14 mouse cellular contexts compared by ENCODE assay signal in genomic region chr12:81244954-81245353, GRCm38 (mm10).
DNase-seq lines count a peak whose midpoint lies in the region; ATAC-seq and TF ChIP-seq lines count a peak whose summit lies in the region.
"Had no signal": no experiment of that assay in that cellular context is flagged by ENCODE, and none has a peak within 500 bp of the region (broad histone marks: within the 10 kb centered on the region; RNA-seq: fewer than 3 reads in every experiment).

No protein-coding gene starts in this region.

- H3K4me3 ChIP-seq in heart, embryonic 10.5 days, result no peak overlapping the region
- H3K4me3 ChIP-seq in lung, embryonic 15.5 days, result no peak overlapping the region
- H3K4me3 ChIP-seq in lung, adult 2 months (replicated peaks; ENCODE audit: extremely low read depth, low read depth, low read length), result no peak overlapping the region
- no peak overlapping the region for H3K4me3 ChIP-seq in lung, embryonic 16.5 days (ENCODE audit: low read length)
- H3K4me3 ChIP-seq: heart, adult 2 months; hindbrain, embryonic 13.5 days; midbrain, embryonic 12.5 days had no signal

- no peak overlapping the region for H3K4me2 ChIP-seq in lung, embryonic 15.5 days
- H3K4me2 ChIP-seq in lung, embryonic 16.5 days (ENCODE audit: low read depth, low read length), result no peak overlapping the region
- H3K4me2 ChIP-seq: hindbrain, embryonic 13.5 days; midbrain, embryonic 12.5 days had no signal

- no peak for TF ChIP-seq CTCF in lung, adult 2 months (IDR thresholded peaks at IDR 0.05; ENCODE audit: insufficient read depth, low read length)

- H3K36me3 ChIP-seq in heart, embryonic 10.5 days, result no peaks in the 10 kb centered on the region
- H3K36me3 ChIP-seq in lung, embryonic 15.5 days, result no peaks in the 10 kb centered on the region
- H3K36me3 ChIP-seq in lung, embryonic 16.5 days (ENCODE audit: control insufficient read depth, insufficient read depth, low read length), result no peaks in the 10 kb centered on the region
- H3K36me3 ChIP-seq: G1E; hindbrain, embryonic 13.5 days; midbrain, embryonic 12.5 days had no signal

- no peaks in the 10 kb centered on the region for H3K27me3 ChIP-seq in heart, embryonic 10.5 days (ENCODE audit: insufficient read depth, poor library complexity, severe bottlenecking)
- no peaks in the 10 kb centered on the region for H3K27me3 ChIP-seq in lung, embryonic 15.5 days
- no peaks in the 10 kb centered on the region for H3K27me3 ChIP-seq in lung, embryonic 16.5 days (ENCODE audit: control insufficient read depth, insufficient read depth, low read depth, low read length)
- H3K27me3 ChIP-seq: hindbrain, embryonic 13.5 days; midbrain, embryonic 12.5 days had no signal

- no peak overlapping the region for H3K9ac ChIP-seq in lung, embryonic 15.5 days
- H3K9ac ChIP-seq in lung, embryonic 16.5 days (ENCODE audit: low read length), result no peak overlapping the region
- H3K9ac ChIP-seq: hindbrain, embryonic 13.5 days; midbrain, embryonic 12.5 days had no signal

- TF ChIP-seq POLR2A in lung, adult 2 months (IDR thresholded peaks at IDR 0.05; ENCODE audit: borderline replicate concordance, extremely low read depth, low read depth, low read length), result no peak

- H3K9me3 ChIP-seq in heart, embryonic 10.5 days, result no peaks in the 10 kb centered on the region
- H3K9me3 ChIP-seq in lung, embryonic 15.5 days, result no peaks in the 10 kb centered on the region
- H3K9me3 ChIP-seq in lung, embryonic 16.5 days (ENCODE audit: control insufficient read depth, low read length), result no peaks in the 10 kb centered on the region
- H3K9me3 ChIP-seq: G1E; hindbrain, embryonic 13.5 days; midbrain, embryonic 12.5 days had no signal

- H3K27ac ChIP-seq in heart, embryonic 10.5 days, result no peak overlapping the region
- H3K27ac ChIP-seq in lung, embryonic 15.5 days, result no peak overlapping the region
- no peak overlapping the region; the same call in 1 of the 2 replicates for H3K27ac ChIP-seq in lung, embryonic 16.5 days (ENCODE audit: low read length)
- H3K27ac ChIP-seq: hindbrain, embryonic 13.5 days; midbrain, embryonic 12.5 days had no signal

- 71% methylated on average over 7 of the region's 7 CpGs for WGBS in heart, embryonic 10.5 days
- 34% methylated on average over 7 of the region's 7 CpGs for WGBS in lung, embryonic 15.5 days
- WGBS in lung, adult 2 months, result 35% methylated on average over 7 of the region's 7 CpGs
- 34% methylated on average over 7 of the region's 7 CpGs for WGBS in lung, embryonic 16.5 days

- peak; percentile 87 for DNase-seq in heart, adult 11 months
- DNase-seq in heart, embryonic 10.5 days (ENCODE audit: low spot score), result no peak
- no peak for DNase-seq in lung, adult 2 months
- no peak for DNase-seq in testis, postnatal 14 days (ENCODE audit: low spot score)
- DNase-seq in kidney, postnatal 25 days, result no peak
- DNase-seq: adrenal gland, postnatal 36 days; cerebellum, adult 11 months; kidney, adult 2 months had no signal

- ATAC-seq in lung, embryonic 15.5 days (ENCODE audit: borderline replicate concordance, extremely low read depth, low FRiP score, low TSS enrichment), result peak; percentile 57; the same call in 1 of the 2 replicates
- ATAC-seq in lung, embryonic 16.5 days (ENCODE audit: low read depth), result peak; percentile 89

- peaks cover 6% of the 10 kb centered on the region for H3K4me1 ChIP-seq in heart, embryonic 10.5 days
- H3K4me1 ChIP-seq in lung, embryonic 15.5 days, result 0 out of 2 replicates have a peak, but pooled peaks cover 4% of the 10 kb centered on the region
- H3K4me1 ChIP-seq in lung, adult 2 months (ENCODE audit: control insufficient read depth, insufficient read depth, low read length), result no peaks in the 10 kb centered on the region; the same call in 1 of the 2 replicates
- H3K4me1 ChIP-seq in lung, embryonic 16.5 days (replicated peaks; ENCODE audit: control insufficient read depth, insufficient read depth, low read length), result no peaks in the 10 kb centered on the region; the same call in 1 of the 2 replicates
- H3K4me1 ChIP-seq: hindbrain, embryonic 13.5 days; midbrain, embryonic 12.5 days had no signal
